Mouse (Mus musculus): Measurements from ENCODE around the gene Ift20. TPM values are rescaled to one million over a fixed set of nuclear protein-coding genes. Genes with fewer than 3 reads are reported as not detected.
A peak's percentile ranks its signal among the peaks of the same experiment; 100 is the strongest.

The Ift20 gene
- total and polyA plus RNA-seq, 3 experiments, result 37.6 to 40.6 (median 39.4) TPM

GRCm38 (mm10) chr11:78515549-78516325, 20.4 kb upstream of the Ift20 start:
- Histone ChIP-seq H3K27me3 (ENCODE audit: control insufficient read depth, insufficient read depth, low read length) (no peaks in the 10 kb centered on the region), H3K4me3 (no peak overlapping the region), H3K79me2 (replicated peaks; ENCODE audit: control insufficient read depth, insufficient read depth, low read length) (no peaks in the 10 kb centered on the region), H3K27ac (no peak overlapping the region), H3K36me3 (ENCODE audit: control insufficient read depth, insufficient read depth, low read length) (no peaks in the 10 kb centered on the region; the same call in 1 of the 2 replicates), H3K9ac (ENCODE audit: low read depth, low read length) (no peak overlapping the region), H3K4me1 (ENCODE audit: control insufficient read depth, insufficient read depth, low read length) (no peaks in the 10 kb centered on the region)
- TF ChIP-seq EP300 (IDR thresholded peaks at IDR 0.05; ENCODE audit: insufficient read depth, low read depth, low read length) (no peak), POLR2A (IDR thresholded peaks at IDR 0.05; ENCODE audit: insufficient read depth, low read depth, low read length) (no peak), CTCF (IDR thresholded peaks at IDR 0.05) (peak; percentile 52)
- intact Hi-C loops (cut with DNase I), result no loop called here
- 70% methylated on average over 2 of the region's 2 CpGs for WGBS
- DNase-seq, result no peak

DNA sequence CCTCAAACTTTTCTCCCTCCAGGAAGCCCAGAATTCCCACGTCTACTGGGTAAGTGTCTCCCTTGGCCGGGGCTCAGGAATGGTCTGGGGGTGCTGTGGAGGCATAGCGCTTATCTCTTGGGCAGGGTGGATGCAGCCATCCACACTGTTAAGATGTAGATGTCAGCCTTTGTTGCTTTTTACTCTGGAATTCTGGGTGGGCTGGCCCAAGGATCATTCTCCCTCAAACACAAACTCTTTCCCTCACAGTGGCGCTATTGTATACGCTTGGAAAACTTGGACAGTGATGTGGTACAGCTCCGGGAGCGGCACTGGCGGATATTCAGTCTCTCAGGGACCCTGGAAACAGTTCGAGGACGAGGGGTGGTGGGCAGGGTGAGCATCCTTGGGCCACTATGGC, 17.2 kb upstream of the Ift20 start:
- Histone ChIP-seq H3K27me3 (ENCODE audit: control insufficient read depth, insufficient read depth, low read length) (no peaks in the 10 kb centered on the region), H3K4me3 (no peak overlapping the region), H3K27ac (no peak overlapping the region), H3K9ac (ENCODE audit: low read depth, low read length) (no peak overlapping the region), H3K79me2 (replicated peaks; ENCODE audit: control insufficient read depth, insufficient read depth, low read length) (no peaks in the 10 kb centered on the region), H3K4me1 (ENCODE audit: control insufficient read depth, insufficient read depth, low read length) (peaks cover 5% of the 10 kb centered on the region), H3K36me3 (ENCODE audit: control insufficient read depth, insufficient read depth, low read length) (peaks cover 18% of the 10 kb centered on the region)
- intact Hi-C loops (cut with DNase I), result no loop called here
- WGBS, result 75% methylated on average over 10 of the region's 10 CpGs
- TF ChIP-seq POLR2A (IDR thresholded peaks at IDR 0.05; ENCODE audit: insufficient read depth, low read depth, low read length) (0 out of 2 replicates have a peak, but pooled peaks have one; percentile 6), CTCF (IDR thresholded peaks at IDR 0.05) (no peak)
- DNase-seq, result no peak

DNA sequence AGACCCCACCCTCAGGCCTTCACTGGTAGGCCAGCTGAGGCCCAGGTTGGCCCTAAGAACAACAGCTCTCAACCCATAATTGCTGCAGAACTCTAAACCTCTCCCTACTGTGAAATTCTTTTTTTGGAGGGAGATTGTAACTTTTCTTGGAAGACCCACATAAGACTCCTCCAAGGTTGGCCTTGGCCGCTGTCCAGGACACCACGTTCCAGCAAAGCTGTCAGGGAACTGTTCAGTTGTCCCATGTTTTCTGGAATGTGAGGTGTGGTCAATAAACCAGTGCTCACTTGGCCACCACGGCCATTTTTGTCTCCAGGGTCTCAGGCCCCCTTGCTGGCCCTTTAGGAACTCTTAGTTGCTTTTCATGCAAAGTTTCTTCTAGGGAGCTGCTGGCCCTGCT, 14.3 kb upstream of the Ift20 start:
- no peak overlapping the region for H3K4me3 ChIP-seq
- peaks cover 5% of the 10 kb centered on the region for H3K4me1 ChIP-seq (ENCODE audit: control insufficient read depth, insufficient read depth, low read length)
- H3K9ac ChIP-seq (ENCODE audit: low read depth, low read length), result no peak overlapping the region
- H3K79me2 ChIP-seq (replicated peaks; ENCODE audit: control insufficient read depth, insufficient read depth, low read length), result no peaks in the 10 kb centered on the region
- H3K27me3 ChIP-seq (ENCODE audit: control insufficient read depth, insufficient read depth, low read length), result no peaks in the 10 kb centered on the region
- peaks cover 21% of the 10 kb centered on the region for H3K36me3 ChIP-seq (ENCODE audit: control insufficient read depth, insufficient read depth, low read length)
- peak overlapping the region; percentile 33 for H3K27ac ChIP-seq
- TF ChIP-seq CTCF (IDR thresholded peaks at IDR 0.05) (no peak), EP300 (IDR thresholded peaks at IDR 0.05; ENCODE audit: insufficient read depth, low read depth, low read length) (no peak), POLR2A (IDR thresholded peaks at IDR 0.05; ENCODE audit: insufficient read depth, low read depth, low read length) (no peak)
- DNase-seq, result no peak
- 59% methylated on average over 3 of the region's 3 CpGs for WGBS
- intact Hi-C loops (cut with DNase I), result loop anchor here (2.0 kb wide), 1 partner anchor 29 kb away; the partner anchor contains the start of gene Tmem97

DNA sequence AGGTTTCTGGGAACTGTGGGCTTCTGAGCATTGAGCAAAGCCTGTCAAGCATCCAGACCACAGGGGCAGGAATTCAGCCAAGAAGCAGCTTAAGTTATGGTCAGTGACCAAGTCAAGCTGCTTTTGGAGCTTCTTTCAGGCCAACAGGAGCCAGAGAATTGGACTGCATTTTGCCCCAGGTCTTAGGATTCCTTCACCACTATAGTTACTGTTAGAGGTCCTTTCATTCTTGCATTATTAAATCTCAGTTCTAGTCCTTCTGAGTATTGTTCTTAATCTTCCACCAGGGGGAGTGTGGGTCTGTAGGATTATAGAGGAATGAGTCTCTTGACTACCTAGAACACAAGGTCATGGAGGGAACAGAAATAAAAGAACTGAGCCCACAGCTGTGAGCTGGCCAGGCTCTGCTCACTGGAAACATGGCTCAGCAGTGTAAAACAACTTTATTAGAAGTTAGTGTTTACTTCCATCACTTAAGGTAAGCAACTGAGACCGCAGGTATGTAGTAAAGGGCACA, 13.6 kb upstream of the Ift20 start:
- H3K4me1 ChIP-seq (ENCODE audit: control insufficient read depth, insufficient read depth, low read length), result peaks cover 5% of the 10 kb centered on the region
- no peaks in the 10 kb centered on the region for H3K27me3 ChIP-seq (ENCODE audit: control insufficient read depth, insufficient read depth, low read length)
- TF ChIP-seq CTCF (IDR thresholded peaks at IDR 0.05) (peak; percentile 72), EP300 (IDR thresholded peaks at IDR 0.05; ENCODE audit: insufficient read depth, low read depth, low read length) (no peak), POLR2A (IDR thresholded peaks at IDR 0.05; ENCODE audit: insufficient read depth, low read depth, low read length) (0 out of 2 replicates have a peak, but pooled peaks have one; percentile 7)
- H3K4me3 ChIP-seq, result no peak overlapping the region
- H3K79me2 ChIP-seq (replicated peaks; ENCODE audit: control insufficient read depth, insufficient read depth, low read length), result no peaks in the 10 kb centered on the region
- WGBS, result 97% methylated on average over 1 of the region's 1 CpGs
- intact Hi-C loops (cut with DNase I), result loop anchor here (2.0 kb wide), 1 partner anchor 28 kb away; the partner anchor contains the start of gene Tmem97
- peak; percentile 34 to 41 for DNase-seq
- no peak overlapping the region for H3K9ac ChIP-seq (ENCODE audit: low read depth, low read length)
- H3K36me3 ChIP-seq (ENCODE audit: control insufficient read depth, insufficient read depth, low read length), result peaks cover 21% of the 10 kb centered on the region
- peak overlapping the region; percentile 55 for H3K27ac ChIP-seq

- no peak for DNase-seq
- H3K4me1 ChIP-seq (ENCODE audit: control insufficient read depth, insufficient read depth, low read length), result peaks cover 5% of the 10 kb centered on the region
- intact Hi-C loops (cut with DNase I), result loop anchor here (2.0 kb wide), 1 partner anchor 27 kb away; the partner anchor contains the start of gene Tmem97
- no peak overlapping the region for H3K9ac ChIP-seq (ENCODE audit: low read depth, low read length)
- H3K27ac ChIP-seq, result peak overlapping the region; percentile 31
- no peak overlapping the region for H3K4me3 ChIP-seq
- TF ChIP-seq CTCF (IDR thresholded peaks at IDR 0.05), result no peak
- no peak for TF ChIP-seq POLR2A (IDR thresholded peaks at IDR 0.05; ENCODE audit: insufficient read depth, low read depth, low read length)
- no peak for TF ChIP-seq EP300 (IDR thresholded peaks at IDR 0.05; ENCODE audit: insufficient read depth, low read depth, low read length)
- 45% methylated on average over 9 of the region's 9 CpGs for WGBS
- no peaks in the 10 kb centered on the region for H3K27me3 ChIP-seq (ENCODE audit: control insufficient read depth, insufficient read depth, low read length)
- no peaks in the 10 kb centered on the region for H3K79me2 ChIP-seq (replicated peaks; ENCODE audit: control insufficient read depth, insufficient read depth, low read length)
- peaks cover 21% of the 10 kb centered on the region for H3K36me3 ChIP-seq (ENCODE audit: control insufficient read depth, insufficient read depth, low read length)
Measured at GRCm38 (mm10) chr11:78523241-78523955, 12.8 kb upstream of the Ift20 start.

Measured in heart, adult 2 months (tissue).